10 mouse cellular contexts compared by ENCODE assay signal in the genomic region with DNA sequence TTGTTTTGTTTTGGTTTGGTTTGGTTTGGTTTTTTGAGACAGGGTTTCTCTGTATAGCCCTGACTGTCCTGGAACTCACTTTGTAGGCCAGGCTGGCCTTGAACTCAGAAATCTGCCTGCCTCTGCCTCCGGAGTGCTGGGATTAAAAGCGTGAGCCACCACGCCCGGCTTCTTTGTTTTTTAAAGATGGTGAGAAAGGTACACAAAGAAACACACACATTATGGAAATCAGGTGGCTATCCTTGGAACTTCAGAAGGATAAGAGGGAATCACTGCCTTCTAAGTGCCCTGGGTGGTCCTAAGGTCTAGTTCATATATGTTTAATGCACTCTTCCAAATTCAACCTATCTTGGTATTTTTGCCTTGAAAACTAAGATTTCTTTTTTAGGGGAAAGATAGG. TPM values are rescaled to one million over a fixed set of nuclear protein-coding genes. Genes with fewer than 3 reads are reported as not detected.
DNase-seq lines count a peak whose midpoint lies in the region; ATAC-seq and TF ChIP-seq lines count a peak whose summit lies in the region.
"Not testable (repeated sequence)": the region's sequence is repeated elsewhere in the genome, so short reads cannot be mapped to it uniquely, and the experiment has no call there.
"Had no signal": no experiment of that assay in that cellular context is flagged by ENCODE, and none has a peak within 500 bp of the region (broad histone marks: within the 10 kb centered on the region; RNA-seq: fewer than 3 reads in every experiment).

No protein-coding gene starts in this region.

- not testable (repeated sequence) for H3K9me3 ChIP-seq in forebrain, embryonic 10.5 days; forebrain, embryonic 15.5 days; hindbrain, embryonic 12.5 days (replicated peaks); hindbrain, postnatal 0 days (ENCODE audit: low read length); midbrain, embryonic 13.5 days; neural tube, embryonic 11.5 days (ENCODE audit: control insufficient read depth, low read length)

- not testable (repeated sequence) for ATAC-seq in forebrain, embryonic 15.5 days (replicated peaks); hindbrain, embryonic 12.5 days (ENCODE audit: low FRiP score); hindbrain, postnatal 0 days; midbrain, embryonic 13.5 days; neural tube, embryonic 11.5 days (ENCODE audit: insufficient read depth, low FRiP score, low TSS enrichment)

- H3K9ac ChIP-seq in forebrain, embryonic 15.5 days (replicated peaks); hindbrain, postnatal 0 days (replicated peaks; ENCODE audit: low read length); midbrain, embryonic 13.5 days (replicated peaks): not testable (repeated sequence)
- 0 out of 2 replicates have a peak overlapping the region, but pooled peaks have one; percentile 0 for H3K9ac ChIP-seq in hindbrain, embryonic 12.5 days
- H3K9ac ChIP-seq in neural tube, embryonic 11.5 days (ENCODE audit: low read length): peak overlapping the region; percentile 38; the same call in 1 of the 2 replicates

- H3K4me3 ChIP-seq in forebrain, embryonic 10.5 days; forebrain, embryonic 15.5 days; hindbrain, embryonic 12.5 days; hindbrain, postnatal 0 days (ENCODE audit: low read length); midbrain, embryonic 13.5 days (replicated peaks); neural tube, embryonic 11.5 days (ENCODE audit: low read depth, low read length); olfactory bulb, adult 2 months (ENCODE audit: insufficient read depth, low read depth, low read length): not testable (repeated sequence)

- H3K27me3 ChIP-seq in forebrain, embryonic 10.5 days (ENCODE audit: poor library complexity, severe bottlenecking); forebrain, embryonic 15.5 days; hindbrain, embryonic 12.5 days; hindbrain, postnatal 0 days (ENCODE audit: insufficient read depth, low read length); midbrain, embryonic 13.5 days; neural tube, embryonic 11.5 days (ENCODE audit: control insufficient read depth, insufficient read depth, low read length): not testable (repeated sequence)

- not testable (repeated sequence) for H3K4me2 ChIP-seq in forebrain, embryonic 15.5 days (replicated peaks); hindbrain, postnatal 0 days (ENCODE audit: low read depth, low read length); neural tube, embryonic 11.5 days (ENCODE audit: low read depth)
- H3K4me2 ChIP-seq in hindbrain, embryonic 12.5 days (replicated peaks): 0 out of 2 replicates have a peak overlapping the region, but pooled peaks have one; percentile 39
- H3K4me2 ChIP-seq in midbrain, embryonic 13.5 days (replicated peaks): peak overlapping the region; percentile 46; the same call in 1 of the 2 replicates

- not testable (repeated sequence) for DNase-seq in forebrain, embryonic 10.5 days (ENCODE audit: extremely low spot score, low spot score); hindbrain, postnatal 0 days (ENCODE audit: low spot score); neural tube, embryonic 11.5 days (ENCODE audit: low spot score)

- 95% methylated on average over 4 of the region's 4 CpGs for WGBS in forebrain, embryonic 10.5 days
- 88% methylated on average over 4 of the region's 4 CpGs for WGBS in forebrain, embryonic 15.5 days
- 78% methylated on average over 4 of the region's 4 CpGs for WGBS in hindbrain, embryonic 12.5 days
- WGBS in hindbrain, postnatal 0 days: 90% methylated on average over 4 of the region's 4 CpGs
- 87% methylated on average over 4 of the region's 4 CpGs for WGBS in midbrain, embryonic 13.5 days
- WGBS in neural tube, embryonic 11.5 days: 87% methylated on average over 4 of the region's 4 CpGs
- WGBS in olfactory bulb, adult 2 months: 94% methylated on average over 4 of the region's 4 CpGs

- peak overlapping the region; percentile 93 for H3K27ac ChIP-seq in forebrain, embryonic 10.5 days
- peak overlapping the region; percentile 98 for H3K27ac ChIP-seq in forebrain, embryonic 15.5 days (replicated peaks)
- H3K27ac ChIP-seq in hindbrain, embryonic 12.5 days: peak overlapping the region; percentile 98
- peak overlapping the region; percentile 93 for H3K27ac ChIP-seq in hindbrain, postnatal 0 days
- peak overlapping the region; percentile 99 for H3K27ac ChIP-seq in midbrain, embryonic 13.5 days
- peak overlapping the region; percentile 89 for H3K27ac ChIP-seq in neural tube, embryonic 11.5 days (ENCODE audit: low read depth, low read length)
- peak overlapping the region; percentile 69; the same call in 1 of the 2 replicates for H3K27ac ChIP-seq in olfactory bulb, adult 2 months (ENCODE audit: insufficient read depth, low read depth, low read length)

- not testable (repeated sequence) for TF ChIP-seq CTCF in hindbrain, postnatal 0 days (IDR thresholded peaks at IDR 0.05; ENCODE audit: low read depth); olfactory bulb, adult 2 months (IDR thresholded peaks at IDR 0.05; ENCODE audit: insufficient read depth, low read depth, low read length)

- peaks cover 52% of the 10 kb centered on the region for H3K4me1 ChIP-seq in forebrain, embryonic 10.5 days
- H3K4me1 ChIP-seq in forebrain, embryonic 15.5 days: peaks cover 42% of the 10 kb centered on the region
- H3K4me1 ChIP-seq in hindbrain, embryonic 12.5 days: peaks cover 39% of the 10 kb centered on the region
- peaks cover 29% of the 10 kb centered on the region for H3K4me1 ChIP-seq in hindbrain, postnatal 0 days (ENCODE audit: insufficient read depth, low read length)
- H3K4me1 ChIP-seq in midbrain, embryonic 13.5 days (replicated peaks): peaks cover 41% of the 10 kb centered on the region
- peaks cover 28% of the 10 kb centered on the region for H3K4me1 ChIP-seq in neural tube, embryonic 11.5 days (ENCODE audit: control insufficient read depth, insufficient read depth, low read length)
- H3K4me1 ChIP-seq in olfactory bulb, adult 2 months (ENCODE audit: control insufficient read depth, insufficient read depth, low read length): not testable (repeated sequence)

- not testable (repeated sequence) for H3K36me3 ChIP-seq in forebrain, embryonic 10.5 days (replicated peaks); forebrain, embryonic 15.5 days; hindbrain, embryonic 12.5 days; hindbrain, postnatal 0 days (ENCODE audit: insufficient read depth, low read length); midbrain, embryonic 13.5 days; neural tube, embryonic 11.5 days (ENCODE audit: control insufficient read depth, insufficient read depth, low read length)

- TF ChIP-seq POLR2A in olfactory bulb, adult 2 months (IDR thresholded peaks at IDR 0.05; ENCODE audit: insufficient read depth, low read depth, low read length): not testable (repeated sequence)

RNA-seq across cellular contexts. Expression of a gene that starts 3.9 kb away (rescaled TPM):
- polyA plus RNA-seq in forebrain, embryonic 10.5 days (2016; fragmentation: Nextera tagmentation; extraction: Ambion mirVana): 23.8 and 25.9 TPM in 2 replicates
- 31.6 and 33.5 TPM in 2 replicates for polyA plus RNA-seq in forebrain, embryonic 15.5 days (2015; fragmentation: Nextera tagmentation; extraction: Ambion mirVana)
- polyA plus RNA-seq in hindbrain, embryonic 12.5 days (2016; fragmentation: Nextera tagmentation; extraction: Ambion mirVana): 23.3 and 26.7 TPM in 2 replicates
- 11.1 and 18.5 TPM in 2 replicates for total RNA-seq in hindbrain, postnatal 0 days (2014; rRNA removed)
- polyA plus RNA-seq in hindbrain, postnatal 0 days (2015; fragmentation: Nextera tagmentation; extraction: Ambion mirVana): 17.0 and 18.3 TPM in 2 replicates
- 27.6 and 30.9 TPM in 2 replicates for polyA plus RNA-seq in midbrain, embryonic 13.5 days (2015; fragmentation: Nextera tagmentation; extraction: Ambion mirVana)
- 22.3 and 25.4 TPM in 2 replicates for polyA plus RNA-seq in neural tube, embryonic 11.5 days (2014; fragmentation: Nextera tagmentation; extraction: Ambion mirVana)
- not detected in 2 replicates for polyA plus RNA-seq in olfactory bulb, adult 2 months (2012; ENCODE audit: insufficient read depth, insufficient read length, low replicate concordance, missing spikeins)

RNA-seq across cellular contexts. Expression of a gene that starts 17.0 kb away (rescaled TPM):
- 39.7 and 42.7 TPM in 2 replicates for polyA plus RNA-seq in forebrain, embryonic 10.5 days (2016; fragmentation: Nextera tagmentation; extraction: Ambion mirVana)
- 88.8 and 91.3 TPM in 2 replicates for polyA plus RNA-seq in forebrain, embryonic 15.5 days (2015; fragmentation: Nextera tagmentation; extraction: Ambion mirVana)
- 103 and 105 TPM in 2 replicates for polyA plus RNA-seq in hindbrain, embryonic 12.5 days (2016; fragmentation: Nextera tagmentation; extraction: Ambion mirVana)
- total RNA-seq in hindbrain, postnatal 0 days (2014; rRNA removed): 67.5 and 79.4 TPM in 2 replicates
- polyA plus RNA-seq in hindbrain, postnatal 0 days (2015; fragmentation: Nextera tagmentation; extraction: Ambion mirVana): 34.3 and 34.8 TPM in 2 replicates
- 95.2 and 101 TPM in 2 replicates for polyA plus RNA-seq in midbrain, embryonic 13.5 days (2015; fragmentation: Nextera tagmentation; extraction: Ambion mirVana)
- 95.5 and 101 TPM in 2 replicates for polyA plus RNA-seq in neural tube, embryonic 11.5 days (2014; fragmentation: Nextera tagmentation; extraction: Ambion mirVana)
- polyA plus RNA-seq in olfactory bulb, adult 2 months (2012; ENCODE audit: insufficient read depth, insufficient read length, low replicate concordance, missing spikeins): not detected in 2 replicates
- polyA plus RNA-seq: inflammation-experienced regulatory T-cells, adult 6 months had no signal

RNA-seq across cellular contexts. Expression of a gene that starts 51.5 kb away (rescaled TPM):
- polyA plus RNA-seq in forebrain, embryonic 10.5 days (2016; fragmentation: Nextera tagmentation; extraction: Ambion mirVana): 18.5 and 19.4 TPM in 2 replicates
- 33.4 and 35.4 TPM in 2 replicates for polyA plus RNA-seq in forebrain, embryonic 15.5 days (2015; fragmentation: Nextera tagmentation; extraction: Ambion mirVana)
- 28.5 and 28.7 TPM in 2 replicates for polyA plus RNA-seq in hindbrain, embryonic 12.5 days (2016; fragmentation: Nextera tagmentation; extraction: Ambion mirVana)
- 63.6 and 68.0 TPM in 2 replicates for total RNA-seq in hindbrain, postnatal 0 days (2014; rRNA removed)
- 34.9 and 42.6 TPM in 2 replicates for polyA plus RNA-seq in hindbrain, postnatal 0 days (2015; fragmentation: Nextera tagmentation; extraction: Ambion mirVana)
- 31.7 and 32.5 TPM in 2 replicates for polyA plus RNA-seq in midbrain, embryonic 13.5 days (2015; fragmentation: Nextera tagmentation; extraction: Ambion mirVana)
- 18.0 and 18.1 TPM in 2 replicates for polyA plus RNA-seq in neural tube, embryonic 11.5 days (2014; fragmentation: Nextera tagmentation; extraction: Ambion mirVana)
- polyA plus RNA-seq in olfactory bulb, adult 2 months (2012; ENCODE audit: insufficient read depth, insufficient read length, low replicate concordance, missing spikeins): not detected in 2 replicates
- total RNA-seq: megakaryocyte-erythroid progenitor cell, adult 5-6 weeks had no signal
- polyA plus RNA-seq: macrophage had no signal

Comparison
In these comparisons a context has a peak if more than half of its experiments do, and no peak if none do; other contexts are left out.
1. RNA of a gene that starts 17.0 kb away (polyA plus RNA-seq): 103 to 105 TPM in hindbrain, embryonic 12.5 days, 95.5 to 101 TPM in neural tube, embryonic 11.5 days, 95.2 to 101 TPM in midbrain, embryonic 13.5 days, 88.8 to 91.3 TPM in forebrain, embryonic 15.5 days, 39.7 to 42.7 TPM in forebrain, embryonic 10.5 days and 34.3 to 34.8 TPM in hindbrain, postnatal 0 days; not detected in olfactory bulb, adult 2 months; every median in the first group is over 10 times any median in the second.
2. Peak in every context shown above with its lines, with median percentiles within 50 percentile points of each other: H3K27ac ChIP-seq.